Mouse (Mus musculus) kidney, embryonic 16.5 days (tissue): Measurements from ENCODE around the gene Hist1h4c. TPM values are rescaled to one million over a fixed set of nuclear protein-coding genes. Genes with fewer than 3 reads are reported as not detected.

Experiments used
- ATAC-seq: fragments of 200-750 bp; cut with Nextera tagmentation; 2 replicates; pipeline ENCODE4 v1.8.0; 2017; ENCODE audit warnings: moderate TSS enrichment; ENCODE audit not compliant: low FRiP score, low TSS enrichment
- H3K27ac ChIP-seq: fragments of 300-500 bp; sonication (generic); 2 replicates; pipeline ENCODE4 v1.5.1; 2014; ENCODE audit warnings: low read length
- H3K27me3 ChIP-seq: fragments of 300-500 bp; sonication (generic); 2 replicates; pipeline ENCODE4 v1.6.1; 2014; ENCODE audit warnings: low read length, control low read depth, mixed read lengths; ENCODE audit not compliant: insufficient read depth
- H3K36me3 ChIP-seq: fragments of 300-500 bp; sonication (generic); 2 replicates; pipeline ENCODE4 v1.6.1; 2014; ENCODE audit warnings: low read length, control low read depth, mixed read lengths; ENCODE audit not compliant: insufficient read depth
- H3K4me1 ChIP-seq: fragments of 300-500 bp; sonication (generic); 2 replicates; pipeline ENCODE4 v1.6.1; 2014; ENCODE audit warnings: low read length, control low read depth, mixed read lengths; ENCODE audit not compliant: insufficient read depth
- H3K4me2 ChIP-seq: fragments of 300-500 bp; sonication (generic); replicated peaks from 2 replicates; pipeline ENCODE4 v1.6.1; 2014; ENCODE audit warnings: low read depth, low read length
- H3K4me3 ChIP-seq: fragments of 300-500 bp; sonication (generic); 2 replicates; pipeline ENCODE4 v1.5.1; 2014; ENCODE audit warnings: mild to moderate bottlenecking, low read length
- H3K9ac ChIP-seq: fragments of 300-500 bp; sonication (generic); replicated peaks from 2 replicates; pipeline ENCODE4 v1.6.1; 2014; ENCODE audit warnings: low read length
- H3K9me3 ChIP-seq: fragments of 300-500 bp; sonication (generic); 2 replicates; pipeline ENCODE4 v1.6.1; 2016; ENCODE audit warnings: low read length, control low read depth
- whole genome bisulfite sequencing: fragments of 180-500 bp; shearing (Covaris S2); extraction: QIAGEN DNeasy Blood & Tissue Kit; methylation state at CpG from one replicate; pipeline ENCODE4 v1.1.7; 2014; 5-methylcytosine and 5-hydroxymethylcytosine counted together
- microRNA-seq: library from miRNA; unstranded; fragments of <30 nt; microRNA quantifications from one replicate; pipeline ENCODE4, GENCODE M21; 2016
- polyA plus RNA-seq: library from polyadenylated mRNA; unstranded; fragments of >200 nt; fragmentation: Nextera tagmentation; extraction: Ambion mirVana; gene quantifications from 2 replicates; pipeline ENCODE4 v1.2.1, GENCODE M21; 2015

Hist1h4c gene
- polyA plus RNA-seq, 1 experiment from 2014 or later = 5.9 TPM

GRCm38 (mm10) chr13:23662536-23662935 lies 35.7 kb downstream of the Hist1h4c start:
- Histone ChIP-seq H3K4me2 (no peak overlapping the region), H3K27me3 (no peaks in the 10 kb centered on the region), H3K9me3 (no peaks in the 10 kb centered on the region), H3K27ac (no peak overlapping the region), H3K4me3 (no peak overlapping the region), H3K9ac (no peak overlapping the region), H3K36me3 (no peaks in the 10 kb centered on the region), H3K4me1 (no peaks in the 10 kb centered on the region)
- ATAC-seq = no peak
- 74% methylated on average over 3 of the region's 3 CpGs for WGBS

GRCm38 (mm10) chr13:23659636-23660366 lies 38.5 kb downstream of the Hist1h4c start:
- H3K4me2 ChIP-seq = no peak overlapping the region
- no peak overlapping the region for H3K9ac ChIP-seq
- H3K4me3 ChIP-seq = no peak overlapping the region
- ATAC-seq = no peak
- H3K27ac ChIP-seq = no peak overlapping the region
- H3K27me3 ChIP-seq = no peaks in the 10 kb centered on the region
- no peaks in the 10 kb centered on the region for H3K4me1 ChIP-seq
- no peaks in the 10 kb centered on the region for H3K36me3 ChIP-seq
- WGBS = 65% methylated on average over 6 of the region's 6 CpGs
- no peaks in the 10 kb centered on the region for H3K9me3 ChIP-seq

Small RNAs within 50 kb of the gene (microRNA-seq; reads per million reads assigned to microRNA genes)
- gene Gm44314 (not detected), gene Gm44350 (not detected)

Other genes with a start within 250 kb of the Hist1h4c start
- 0.08 and 0.11 TPM in 2 replicates for gene Btn1a1, start 232.6 kb downstream of the Hist1h4c start, polyA plus RNA-seq
- 0.50 and 0.54 TPM in 2 replicates for gene Btn2a2, start 209.6 kb downstream of the Hist1h4c start, polyA plus RNA-seq
- 4.5 and 5.6 TPM in 2 replicates for gene Hist1h4h, start 167.4 kb downstream of the Hist1h4c start, polyA plus RNA-seq
- 4.3 TPM in 2 replicates for gene Hist1h2af, start 164.5 kb downstream of the Hist1h4c start, polyA plus RNA-seq
- gene Hist1h3g, start 163.0 kb downstream of the Hist1h4c start, polyA plus RNA-seq = 4.6 and 6.0 TPM in 2 replicates
- 0.64 and 0.92 TPM in 2 replicates for gene Hist1h2bh, start 155.1 kb downstream of the Hist1h4c start, polyA plus RNA-seq
- gene Hist1h3f, start 154.4 kb downstream of the Hist1h4c start, polyA plus RNA-seq = 0.54 and 0.82 TPM in 2 replicates
- 1.5 and 2.0 TPM in 2 replicates for gene Hist1h4f, start 146.8 kb downstream of the Hist1h4c start, polyA plus RNA-seq
- gene Hist1h1d, start 145.2 kb downstream of the Hist1h4c start, polyA plus RNA-seq = 0.37 and 0.55 TPM in 2 replicates
- 4.7 TPM in 2 replicates for gene Hist1h3e, start 136.1 kb downstream of the Hist1h4c start, polyA plus RNA-seq
- gene Hist1h2ae, start 127.2 kb downstream of the Hist1h4c start, polyA plus RNA-seq = 57.3 and 57.7 TPM in 2 replicates
- 8.5 and 9.1 TPM in 2 replicates for gene Hist1h2bg, start 127.1 kb downstream of the Hist1h4c start, polyA plus RNA-seq
- 4.3 and 4.4 TPM in 2 replicates for gene Hist1h2bf, start 124.3 kb downstream of the Hist1h4c start, polyA plus RNA-seq
- gene Hist1h2ad, start 124.1 kb downstream of the Hist1h4c start, polyA plus RNA-seq = 2.5 and 3.0 TPM in 2 replicates
- 6.1 and 6.6 TPM in 2 replicates for gene Hist1h3d, start 122.7 kb downstream of the Hist1h4c start, polyA plus RNA-seq
- 102 TPM in 2 replicates for gene Hist1h4d, start 116.9 kb downstream of the Hist1h4c start, polyA plus RNA-seq
- gene Hist1h2be, start 77.3 kb downstream of the Hist1h4c start, polyA plus RNA-seq = 3.2 and 3.3 TPM in 2 replicates
- 14.7 and 15.9 TPM in 2 replicates for gene Hist1h1e, start 75.9 kb downstream of the Hist1h4c start, polyA plus RNA-seq
- 1.3 and 1.6 TPM in 2 replicates for gene Hist1h2ac, start 14.5 kb downstream of the Hist1h4c start, polyA plus RNA-seq
- gene Hist1h2bc, start 14.3 kb downstream of the Hist1h4c start, polyA plus RNA-seq = 72.4 and 78.3 TPM in 2 replicates
- gene Hist1h1t, start 2.6 kb downstream of the Hist1h4c start, polyA plus RNA-seq = 0.26 TPM in 1 of 2 replicates, not detected in the other
- gene Hfe, start 12.4 kb upstream of the Hist1h4c start, polyA plus RNA-seq = 9.3 and 9.4 TPM in 2 replicates
- 25.6 and 28.3 TPM in 2 replicates for gene Hist1h1c, start 40.4 kb upstream of the Hist1h4c start, polyA plus RNA-seq
- 6.8 and 9.7 TPM in 2 replicates for gene Hist1h3c, start 47.1 kb upstream of the Hist1h4c start, polyA plus RNA-seq
- gene Hist1h2bb, start 48.3 kb upstream of the Hist1h4c start, polyA plus RNA-seq = 2.1 and 2.5 TPM in 2 replicates
- gene Hist1h2ab, start 52.7 kb upstream of the Hist1h4c start, polyA plus RNA-seq = 33.6 and 37.8 TPM in 2 replicates
- gene Hist1h3b, start 53.8 kb upstream of the Hist1h4c start, polyA plus RNA-seq = 8.8 and 13.2 TPM in 2 replicates
- gene Hist1h4b, start 58.6 kb upstream of the Hist1h4c start, polyA plus RNA-seq = 4.6 and 6.0 TPM in 2 replicates
- gene Hist1h4a, start 62.8 kb upstream of the Hist1h4c start, polyA plus RNA-seq = 0.90 TPM in 1 of 2 replicates, not detected in the other
- 6.1 and 7.8 TPM in 2 replicates for gene Hist1h3a, start 63.9 kb upstream of the Hist1h4c start, polyA plus RNA-seq
- gene Hist1h1a, start 65.2 kb upstream of the Hist1h4c start, polyA plus RNA-seq = 0.91 and 1.7 TPM in 2 replicates
- gene Trim38, start 71.5 kb upstream of the Hist1h4c start, polyA plus RNA-seq = not detected in 2 replicates
- 0.39 TPM in 1 of 2 replicates, not detected in the other for gene Slc17a2, start 108.5 kb upstream of the Hist1h4c start, polyA plus RNA-seq
- gene Slc17a3, start 141.0 kb upstream of the Hist1h4c start, polyA plus RNA-seq = 9.1 and 11.0 TPM in 2 replicates
- 24.2 and 29.8 TPM in 2 replicates for gene Slc17a1, start 169.3 kb upstream of the Hist1h4c start, polyA plus RNA-seq
- 4.4 and 4.9 TPM in 2 replicates for gene Slc17a4, start 216.6 kb upstream of the Hist1h4c start, polyA plus RNA-seq
- not detected in 2 replicates for gene Hist1h2ba, start 235.7 kb upstream of the Hist1h4c start, polyA plus RNA-seq
- not detected in 2 replicates for gene Hist1h2aa, start 236.0 kb upstream of the Hist1h4c start, polyA plus RNA-seq